Mouse (Mus musculus) cerebral cortex, adult 2 months (tissue): ENCODE measurements around the gene Rce1.

ENCODE experiments used
- WGBS: fragments of 180-500 bp; shearing (Covaris S2); methylation state at CpG from one replicate; pipeline ENCODE4 v1.1.7; 2018; 5-methylcytosine and 5-hydroxymethylcytosine counted together

Rce1 gene

GRCm38 (mm10) chr19:4625179-4625828 is at the start of gene Rce1:
Rce1 (minus strand) TSS chr19:4625641.
- WGBS, result under 1% methylated on average over 64 of the region's 64 CpGs

- WGBS, result 55% methylated on average over 6 of the region's 6 CpGs
Measured at GRCm38 (mm10) chr19:4672401-4672800, 47.0 kb upstream of the Rce1 start.

- 89% methylated on average over 4 of the region's 4 CpGs for whole genome bisulfite sequencing
Measured at GRCm38 (mm10) chr19:4670776-4671175, 45.3 kb upstream of the Rce1 start.

- 91% methylated on average over 5 of the region's 5 CpGs for WGBS
Measured at GRCm38 (mm10) chr19:4658156-4658555, 32.7 kb upstream of the Rce1 start.

- WGBS, result 31% methylated on average over 11 of the region's 11 CpGs
Measured at GRCm38 (mm10) chr19:4646917-4647492, 21.6 kb upstream of the Rce1 start.

- 30% methylated on average over 10 of the region's 10 CpGs for WGBS
Measured at GRCm38 (mm10) chr19:4644271-4644670, 18.8 kb upstream of the Rce1 start.

- WGBS, result 70% methylated on average over 4 of the region's 4 CpGs
Measured at GRCm38 (mm10) chr19:4635986-4636385, 10.5 kb upstream of the Rce1 start.

- 3% methylated on average over 1 of the region's 1 CpGs for WGBS
Measured at GRCm38 (mm10) chr19:4628819-4629218, 3.4 kb upstream of the Rce1 start.

GRCm38 (mm10) chr19:4625829-4626535 is 541 bp upstream of the Rce1 start:
- under 1% methylated on average over 35 of the region's 35 CpGs for WGBS

GRCm38 (mm10) chr19:4624406-4625178 is 849 bp downstream of the Rce1 start:
- 23% methylated on average over 4 of the region's 4 CpGs for WGBS

GRCm38 (mm10) chr19:4624006-4624405 is 1.4 kb downstream of the Rce1 start:
- 74% methylated on average over 12 of the region's 12 CpGs for WGBS

- 90% methylated on average over 9 of the region's 9 CpGs for WGBS
Measured at GRCm38 (mm10) chr19:4623419-4623818, 2.0 kb downstream of the Rce1 start.

- 62% methylated on average over 5 of the region's 5 CpGs for WGBS
Measured at GRCm38 (mm10) chr19:4622780-4623179, 2.7 kb downstream of the Rce1 start.

GRCm38 (mm10) chr19:4620721-4621120 is 4.7 kb downstream of the Rce1 start:
- 92% methylated on average over 7 of the region's 7 CpGs for WGBS

- WGBS, result 86% methylated on average over 10 of the region's 10 CpGs
Measured at GRCm38 (mm10) chr19:4619461-4619860, 6.0 kb downstream of the Rce1 start.

- 38% methylated on average over 18 of the region's 18 CpGs for WGBS
Measured at GRCm38 (mm10) chr19:4618183-4618582, 7.3 kb downstream of the Rce1 start.

GRCm38 (mm10) chr19:4616546-4616945 is 8.9 kb downstream of the Rce1 start:
- WGBS, result 49% methylated on average over 4 of the region's 4 CpGs

GRCm38 (mm10) chr19:4615151-4616093 is 10.0 kb downstream of the Rce1 start, which contains the start of gene Lrfn4:
Lrfn4 (minus strand) TSS chr19:4615667.
- WGBS, result 1% methylated on average over 84 of the region's 87 CpGs

- 14% methylated on average over 46 of the region's 49 CpGs for WGBS
Measured at GRCm38 (mm10) chr19:4614305-4615150, 10.9 kb downstream of the Rce1 start.
